Mouse (Mus musculus): Measurements from ENCODE around the gene Pard6a.

The Pard6a gene

GRCm38 (mm10) chr8:105700966-105701824, at the start of gene Pard6a, which contains the start of gene Acd:
Gene Pard6a (plus strand): TSS chr8:105701148.
Gene Acd (minus strand): TSS chr8:105701102.
- in situ Hi-C loops (cut with MboI, MseI) = no loop called here

GRCm38 (mm10) chr8:105657641-105658040, 43.3 kb upstream of the Pard6a start:
- in situ Hi-C loops (cut with MboI, MseI) = loop anchor here in 1 of 2 experiments (5.0 kb wide), 1 partner anchor 40 kb away; no protein-coding TSS in a partner anchor

GRCm38 (mm10) chr8:105661167-105661566, 39.8 kb upstream of the Pard6a start:
- in situ Hi-C loops (cut with MboI, MseI) = no loop called here

- in situ Hi-C loops (cut with MboI, MseI) = no loop called here
These were observed 23.1 kb upstream of the Pard6a start for GRCm38 (mm10) chr8:105677891-105678290.

- in situ Hi-C loops (cut with MboI, MseI) = loop anchor here (5.0 kb wide), 1 partner anchor 68 kb away; no protein-coding TSS in a partner anchor
These were observed 15.6 kb upstream of the Pard6a start for GRCm38 (mm10) chr8:105685325-105685724.

- in situ Hi-C loops (cut with MboI, MseI) = loop anchor here (5.0 kb wide), 1 partner anchor 69 kb away; no protein-coding TSS in a partner anchor
These were observed 15.1 kb upstream of the Pard6a start, which contains the start of gene Carmil2 for GRCm38 (mm10) chr8:105685796-105686308. Gene Carmil2 (plus strand): TSS chr8:105686274.

GRCm38 (mm10) chr8:105686551-105686950, 14.4 kb upstream of the Pard6a start:
- in situ Hi-C loops (cut with MboI, MseI) = loop anchor here (5.0 kb wide), 1 partner anchor 69 kb away; no protein-coding TSS in a partner anchor

- in situ Hi-C loops (cut with MboI, MseI) = loop anchor here (5.0 kb wide), 1 partner anchor 70 kb away; no protein-coding TSS in a partner anchor
These were observed 13.4 kb upstream of the Pard6a start for GRCm38 (mm10) chr8:105687512-105687911.

- in situ Hi-C loops (cut with MboI, MseI) = loop anchor here (5.0 kb wide), 1 partner anchor 71 kb away; no protein-coding TSS in a partner anchor
These were observed 12.7 kb upstream of the Pard6a start for GRCm38 (mm10) chr8:105688242-105688752.

- in situ Hi-C loops (cut with MboI, MseI) = loop anchor here (5.0 kb wide), 1 partner anchor 72 kb away; no protein-coding TSS in a partner anchor
These were observed 11.5 kb upstream of the Pard6a start for GRCm38 (mm10) chr8:105689256-105689982.

- in situ Hi-C loops (cut with MboI, MseI) = loop anchor here (5.0 kb wide), 1 partner anchor 73 kb away; no protein-coding TSS in a partner anchor
These were observed 11.0 kb upstream of the Pard6a start for GRCm38 (mm10) chr8:105689983-105690360.

GRCm38 (mm10) chr8:105690978-105691377, 10.0 kb upstream of the Pard6a start:
- in situ Hi-C loops (cut with MboI, MseI) = no loop called here

GRCm38 (mm10) chr8:105692449-105693182, 8.3 kb upstream of the Pard6a start:
- in situ Hi-C loops (cut with MboI, MseI) = no loop called here

- in situ Hi-C loops (cut with MboI, MseI) = no loop called here
These were observed 7.3 kb upstream of the Pard6a start for GRCm38 (mm10) chr8:105693648-105694047.

- in situ Hi-C loops (cut with MboI, MseI) = no loop called here
These were observed 6.7 kb upstream of the Pard6a start for GRCm38 (mm10) chr8:105694051-105694799.

GRCm38 (mm10) chr8:105695080-105695780, 5.7 kb upstream of the Pard6a start:
- in situ Hi-C loops (cut with MboI, MseI) = no loop called here

- in situ Hi-C loops (cut with MboI, MseI) = no loop called here
These were observed 3.7 kb upstream of the Pard6a start for GRCm38 (mm10) chr8:105697196-105697780.

- in situ Hi-C loops (cut with MboI, MseI) = no loop called here
These were observed 2.2 kb upstream of the Pard6a start for GRCm38 (mm10) chr8:105698734-105699133.

All from T-helper 17 cell (primary cell).